ENCODE assay signal across 7 mouse cellular contexts in the genomic region with DNA sequence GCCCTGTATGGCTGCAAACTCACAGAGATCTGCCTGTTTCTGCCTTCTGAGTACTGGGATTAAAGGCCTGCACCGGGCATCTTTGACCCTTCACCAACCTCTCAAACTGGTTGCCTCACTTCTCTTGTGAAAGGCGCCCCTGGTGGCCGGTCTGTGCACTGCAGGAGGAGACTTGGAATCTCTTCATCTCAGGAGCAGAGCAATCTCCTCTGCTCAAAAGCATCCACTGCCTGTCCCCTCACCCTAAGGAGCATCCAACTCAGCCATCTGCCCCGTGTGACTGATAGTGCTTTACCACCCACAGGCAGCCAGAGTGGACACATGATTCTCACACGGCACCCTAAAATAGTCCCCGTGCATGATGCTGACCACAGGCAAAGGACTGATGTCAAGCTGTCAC.
A peak's percentile ranks its signal among the peaks of the same experiment; 100 is the strongest.
DNase-seq lines count a peak whose midpoint lies in the region; ATAC-seq and TF ChIP-seq lines count a peak whose summit lies in the region.

No protein-coding gene starts in this region.

- TF ChIP-seq CTCF in liver, adult 2 months (IDR thresholded peaks at IDR 0.05; ENCODE audit: low read depth, low read length), result peak; percentile 79

- H3K27me3 ChIP-seq in embryonic facial prominence, embryonic 11.5 days (ENCODE audit: control insufficient read depth, insufficient read depth, low read length), result no peaks in the 10 kb centered on the region
- no peaks in the 10 kb centered on the region for H3K27me3 ChIP-seq in hindbrain, embryonic 11.5 days (ENCODE audit: control insufficient read depth, insufficient read depth, low read length)
- no peaks in the 10 kb centered on the region for H3K27me3 ChIP-seq in liver, adult 2 months (ENCODE audit: control insufficient read depth, insufficient read depth, low read length)

- H3K4me3 ChIP-seq in embryonic facial prominence, embryonic 11.5 days (ENCODE audit: low read depth, low read length), result no peak overlapping the region
- no peak overlapping the region for H3K4me3 ChIP-seq in hindbrain, embryonic 11.5 days (ENCODE audit: low read depth, low read length)
- H3K4me3 ChIP-seq in liver, adult 2 months (ENCODE audit: insufficient read depth, low read depth, low read length), result no peak overlapping the region

- ATAC-seq in embryonic facial prominence, embryonic 11.5 days (replicated peaks; ENCODE audit: insufficient number of reproducible peaks, low FRiP score, low TSS enrichment, low read depth), result no peak
- no peak for ATAC-seq in hindbrain, embryonic 11.5 days (ENCODE audit: low FRiP score)

- 63% methylated on average over 6 of the region's 6 CpGs for WGBS in embryonic facial prominence, embryonic 11.5 days
- 55% methylated on average over 6 of the region's 6 CpGs for WGBS in hindbrain, embryonic 11.5 days
- 57% methylated on average over 6 of the region's 6 CpGs for WGBS in liver, adult 2 months

- H3K36me3 ChIP-seq in embryonic facial prominence, embryonic 11.5 days (replicated peaks; ENCODE audit: control insufficient read depth, insufficient read depth, low read depth, low read length), result no peaks in the 10 kb centered on the region
- H3K36me3 ChIP-seq in hindbrain, embryonic 11.5 days (ENCODE audit: control insufficient read depth, insufficient read depth, low read length), result no peaks in the 10 kb centered on the region
- no peaks in the 10 kb centered on the region for H3K36me3 ChIP-seq in liver, adult 2 months (ENCODE audit: control insufficient read depth, insufficient read depth, low read length)

- H3K27ac ChIP-seq in embryonic facial prominence, embryonic 11.5 days (replicated peaks; ENCODE audit: low read depth, low read length), result no peak overlapping the region
- no peak overlapping the region for H3K27ac ChIP-seq in hindbrain, embryonic 11.5 days (ENCODE audit: low read depth, low read length)
- no peak overlapping the region for H3K27ac ChIP-seq in liver, adult 2 months (replicated peaks; ENCODE audit: insufficient read depth, low read depth, low read length)

- H3K79me2 ChIP-seq in liver, adult 2 months (ENCODE audit: control insufficient read depth, insufficient read depth, low read length), result no peaks in the 10 kb centered on the region

- peaks cover 2% of the 10 kb centered on the region; the same call in 1 of the 2 replicates for H3K4me1 ChIP-seq in embryonic facial prominence, embryonic 11.5 days (ENCODE audit: control insufficient read depth, insufficient read depth, low read length)
- H3K4me1 ChIP-seq in hindbrain, embryonic 11.5 days (replicated peaks; ENCODE audit: control insufficient read depth, insufficient read depth, low read length), result peaks cover 6% of the 10 kb centered on the region
- 0 out of 2 replicates have a peak, but pooled peaks cover 3% of the 10 kb centered on the region for H3K4me1 ChIP-seq in liver, adult 2 months (ENCODE audit: control insufficient read depth, insufficient read depth, low read length)

- H3K9ac ChIP-seq in embryonic facial prominence, embryonic 11.5 days (replicated peaks; ENCODE audit: low read length), result no peak overlapping the region
- H3K9ac ChIP-seq in hindbrain, embryonic 11.5 days (ENCODE audit: low read depth, low read length), result no peak overlapping the region
- H3K9ac ChIP-seq in liver, adult 2 months (ENCODE audit: low read depth, low read length), result no peak overlapping the region

- no peak overlapping the region for H3K4me2 ChIP-seq in embryonic facial prominence, embryonic 11.5 days (ENCODE audit: low read depth, low read length)
- no peak overlapping the region for H3K4me2 ChIP-seq in hindbrain, embryonic 11.5 days (replicated peaks; ENCODE audit: low read depth, low read length)

- DNase-seq in urinary bladder, adult 18-20 months (ENCODE audit: low spot score in 2 of 2), result peak; percentile 11 to 15
- DNase-seq in urinary bladder, postnatal 4 days (ENCODE audit: low spot score in 2 of 2), result no peak
- DNase-seq in adrenal gland, postnatal 36 days, result peak; percentile 52 to 62
- DNase-seq in embryonic facial prominence, embryonic 11.5 days (ENCODE audit: low spot score), result peak; percentile 60
- DNase-seq in hindbrain, embryonic 11.5 days (ENCODE audit: low spot score), result peak; percentile 72
- DNase-seq in liver, adult 2 months (ENCODE audit: extremely low read depth, low read depth, low spot score), result peak; percentile 16
- DNase-seq in retina, postnatal 1 day, result peak; percentile 67

- H3K9me3 ChIP-seq in embryonic facial prominence, embryonic 11.5 days (replicated peaks; ENCODE audit: control insufficient read depth, low read length), result no peaks in the 10 kb centered on the region
- H3K9me3 ChIP-seq in hindbrain, embryonic 11.5 days (ENCODE audit: control insufficient read depth, low read length), result no peaks in the 10 kb centered on the region

- TF ChIP-seq POLR2A in liver, adult 2 months (IDR thresholded peaks at IDR 0.05; ENCODE audit: extremely low read depth, insufficient read depth, low read length), result no peak

Comparison
In these comparisons a context has a peak if more than half of its experiments do, and no peak if none do; other contexts are left out.
1. DNase-seq: peak in urinary bladder, adult 18-20 months (2 of 2), adrenal gland, postnatal 36 days (2 of 2), embryonic facial prominence, embryonic 11.5 days (single experiment), hindbrain, embryonic 11.5 days (single experiment), liver, adult 2 months (single experiment) and retina, postnatal 1 day (single experiment); none in urinary bladder, postnatal 4 days (0 of 2).